Mouse (Mus musculus) E14TG2a.4 (cell line): ENCODE measurements around the gene Rrnad1.
A peak's percentile ranks its signal among the peaks of the same experiment; 100 is the strongest.

ENCODE experiments used
- H3K27me3 ChIP-seq: 2 replicates; pipeline ENCODE4 v1.6.1; 2014; ENCODE audit warnings: low read length, control low read depth; ENCODE audit not compliant: insufficient read depth
- H3K36me3 ChIP-seq: 2 replicates; pipeline ENCODE4 v1.6.1; 2014; ENCODE audit warnings: low read length, control low read depth; ENCODE audit not compliant: insufficient read depth
- H3K4me1 ChIP-seq: replicated peaks from 2 replicates; pipeline ENCODE4 v1.6.1; 2014; ENCODE audit warnings: low read depth, low read length, control low read depth
- H3K4me3 ChIP-seq: replicated peaks from 2 replicates; pipeline ENCODE4 v1.5.1; 2014; ENCODE audit warnings: mild to moderate bottlenecking, low read length
- H3K9me3 ChIP-seq: 2 replicates; pipeline ENCODE4 v1.6.1; 2014; ENCODE audit warnings: low read length, control low read depth
- CTCF ChIP-seq: conservative IDR thresholded peaks from 2 replicates; pipeline ENCODE4 v1.5.1; 2014; ENCODE audit warnings: low read length
- NANOG ChIP-seq: IDR thresholded peaks from 2 replicates; pipeline ENCODE4 v1.6.1; 2014; ENCODE audit warnings: borderline replicate concordance, low read length, mixed read lengths
- POU5F1 ChIP-seq: IDR thresholded peaks from 2 replicates; pipeline ENCODE4 v1.6.1; 2014; ENCODE audit warnings: low read length, borderline replicate concordance

The Rrnad1 gene

DNA sequence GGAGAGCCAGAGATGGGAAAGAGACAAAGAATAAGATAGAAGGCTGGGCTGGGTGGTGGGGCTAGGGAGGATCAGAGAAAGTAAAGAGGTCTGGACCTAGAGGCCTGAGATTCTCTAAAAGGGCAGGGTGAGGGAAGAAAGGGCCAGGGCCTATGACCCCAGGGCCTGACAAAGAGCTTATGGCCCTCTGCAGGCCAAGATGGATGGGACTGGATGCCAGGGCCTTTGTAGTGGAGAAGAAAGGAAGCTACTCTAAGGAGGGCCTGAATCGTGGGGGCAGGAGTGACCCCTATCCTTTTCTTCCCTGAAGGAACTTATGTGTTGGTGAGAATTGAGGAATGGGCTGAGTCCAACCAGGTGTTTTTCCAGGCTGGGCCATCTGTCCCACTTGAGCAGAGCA, 27.5 kb upstream of the Rrnad1 start:
- TF ChIP-seq NANOG, result no peak
- TF ChIP-seq CTCF, result no peak
- no peak for TF ChIP-seq POU5F1
- Histone ChIP-seq H3K27me3 (peaks cover 89% of the 10 kb centered on the region), H3K36me3 (peaks cover 4% of the 10 kb centered on the region; the same call in 1 of the 2 replicates), H3K4me3 (no peak overlapping the region), H3K9me3 (no peaks in the 10 kb centered on the region), H3K4me1 (peaks cover 27% of the 10 kb centered on the region)

DNA sequence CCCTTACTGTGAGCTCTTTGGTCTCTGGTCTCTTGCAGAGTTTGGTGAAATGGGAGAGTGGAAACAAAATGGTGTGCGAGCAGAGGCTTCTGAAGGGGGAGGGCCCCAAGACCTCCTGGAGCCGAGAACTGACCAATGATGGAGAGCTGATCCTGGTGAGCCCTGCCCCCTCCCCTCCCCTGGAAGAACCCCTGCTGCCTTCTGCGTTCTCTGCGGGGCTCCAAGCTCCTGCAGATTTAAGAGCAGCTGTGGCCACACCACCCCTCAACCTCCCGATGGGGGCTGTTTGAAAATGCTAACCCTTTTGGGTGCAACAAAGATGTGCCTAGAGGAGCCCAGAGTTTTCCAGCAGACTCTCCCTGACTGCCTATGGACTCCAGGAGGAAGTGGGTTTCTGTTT, 21.9 kb upstream of the Rrnad1 start:
- H3K9me3 ChIP-seq, result no peaks in the 10 kb centered on the region
- H3K4me3 ChIP-seq, result peak overlapping the region; percentile 53
- H3K4me1 ChIP-seq, result peaks cover 59% of the 10 kb centered on the region
- H3K27me3 ChIP-seq, result peaks cover 95% of the 10 kb centered on the region
- TF ChIP-seq POU5F1 (no peak), NANOG (no peak), CTCF (no peak)
- H3K36me3 ChIP-seq, result peaks cover 4% of the 10 kb centered on the region; the same call in 1 of the 2 replicates

DNA sequence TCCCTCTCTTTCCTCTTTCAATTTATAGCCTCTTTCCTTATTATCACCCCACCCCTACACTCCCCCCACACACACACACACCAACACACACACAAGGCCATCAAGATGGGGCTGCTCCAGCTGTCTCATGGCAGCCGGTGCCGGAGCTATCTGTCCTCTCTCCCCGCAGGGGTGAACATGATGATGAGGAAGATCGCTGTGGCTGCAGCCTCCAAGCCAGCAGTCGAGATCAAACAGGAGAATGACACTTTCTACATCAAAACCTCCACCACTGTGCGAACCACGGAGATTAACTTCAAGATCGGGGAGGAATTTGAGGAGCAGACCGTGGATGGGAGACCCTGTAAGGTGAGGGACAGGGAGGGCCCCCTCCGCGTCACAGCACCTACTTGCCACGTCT, 21.4 kb upstream of the Rrnad1 start:
- TF ChIP-seq CTCF, result no peak
- TF ChIP-seq POU5F1, result no peak
- no peak for TF ChIP-seq NANOG
- H3K4me1 ChIP-seq, result peaks cover 64% of the 10 kb centered on the region

DNA sequence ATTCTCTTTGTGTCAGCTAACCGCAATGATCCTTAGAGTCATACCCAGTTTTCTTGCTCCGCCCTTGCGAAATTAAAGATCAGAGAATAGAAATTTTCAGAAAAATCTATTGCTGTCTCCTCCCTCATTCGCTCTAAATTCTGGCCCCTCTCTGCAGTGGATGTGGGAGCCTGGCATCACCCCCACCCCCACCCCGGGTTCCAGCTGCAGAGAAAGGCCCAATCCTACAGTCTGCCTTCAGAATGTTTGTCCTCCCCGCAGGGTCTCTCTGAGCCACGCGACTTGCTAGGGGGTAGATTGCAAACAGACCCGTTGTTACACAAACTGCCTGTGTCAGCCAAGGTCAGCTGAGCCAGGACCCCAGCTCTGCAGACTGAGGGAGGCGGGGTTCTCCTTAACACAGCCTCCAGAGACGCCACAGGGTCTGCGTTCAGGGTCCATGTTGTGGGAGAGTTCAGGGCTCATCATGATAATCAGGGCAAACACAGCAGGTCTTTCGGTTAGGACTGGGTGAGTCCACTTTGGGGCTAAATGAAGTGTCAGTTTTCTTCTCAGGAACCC, 19.5 kb upstream of the Rrnad1 start:
- Histone ChIP-seq H3K36me3 (peaks cover 12% of the 10 kb centered on the region), H3K27me3 (peaks cover 96% of the 10 kb centered on the region), H3K4me1 (peaks cover 83% of the 10 kb centered on the region), H3K9me3 (no peaks in the 10 kb centered on the region), H3K4me3 (peak overlapping the region; percentile 56)
- TF ChIP-seq POU5F1, result no peak
- no peak for TF ChIP-seq CTCF
- TF ChIP-seq NANOG, result no peak

More for the DNA sequence above, 21.4 kb upstream of the Rrnad1 start:
- Histone ChIP-seq H3K4me3 (peak overlapping the region; percentile 53), H3K27me3 (peaks cover 97% of the 10 kb centered on the region), H3K9me3 (no peaks in the 10 kb centered on the region), H3K36me3 (peaks cover 4% of the 10 kb centered on the region; the same call in 1 of the 2 replicates)

DNA sequence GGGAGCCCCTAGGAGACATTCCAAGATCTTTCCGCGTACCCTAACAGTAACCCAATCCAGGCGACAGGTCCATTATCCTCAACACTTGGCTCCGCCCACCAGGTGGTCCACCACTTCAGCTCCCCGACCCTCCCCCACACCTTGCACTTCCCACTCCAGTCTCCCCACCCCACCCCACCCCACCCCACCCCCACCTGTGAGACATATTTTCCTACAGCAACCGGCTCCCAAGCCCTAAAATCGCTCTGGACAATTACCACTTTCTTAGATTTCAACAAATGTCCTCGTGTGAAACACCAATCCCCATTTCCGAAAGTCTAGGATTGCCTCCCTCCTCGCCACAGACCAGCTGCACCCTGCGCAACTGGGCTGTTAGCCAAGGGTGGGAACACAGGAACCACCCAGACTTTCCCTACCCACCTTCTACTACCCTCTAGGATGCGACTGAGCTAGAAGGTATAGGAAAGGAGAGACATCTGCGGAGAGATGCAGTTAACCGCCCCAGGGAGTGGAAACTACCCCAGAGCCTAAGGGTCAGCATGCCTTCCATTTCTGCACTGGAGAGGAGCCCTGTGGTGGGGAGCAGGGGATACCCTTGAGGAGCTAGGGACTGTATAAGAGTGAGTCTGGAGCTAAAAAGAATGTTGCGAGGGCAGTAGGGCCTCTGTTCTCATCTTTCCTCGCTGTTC, 18.9 kb upstream of the Rrnad1 start:
- H3K4me3 ChIP-seq, result peak overlapping the region; percentile 60
- H3K9me3 ChIP-seq, result no peaks in the 10 kb centered on the region
- peaks cover 18% of the 10 kb centered on the region for H3K36me3 ChIP-seq
- H3K4me1 ChIP-seq, result peaks cover 90% of the 10 kb centered on the region
- peaks cover 90% of the 10 kb centered on the region for H3K27me3 ChIP-seq
- no peak for TF ChIP-seq CTCF
- TF ChIP-seq NANOG, result no peak
- TF ChIP-seq POU5F1, result no peak

DNA sequence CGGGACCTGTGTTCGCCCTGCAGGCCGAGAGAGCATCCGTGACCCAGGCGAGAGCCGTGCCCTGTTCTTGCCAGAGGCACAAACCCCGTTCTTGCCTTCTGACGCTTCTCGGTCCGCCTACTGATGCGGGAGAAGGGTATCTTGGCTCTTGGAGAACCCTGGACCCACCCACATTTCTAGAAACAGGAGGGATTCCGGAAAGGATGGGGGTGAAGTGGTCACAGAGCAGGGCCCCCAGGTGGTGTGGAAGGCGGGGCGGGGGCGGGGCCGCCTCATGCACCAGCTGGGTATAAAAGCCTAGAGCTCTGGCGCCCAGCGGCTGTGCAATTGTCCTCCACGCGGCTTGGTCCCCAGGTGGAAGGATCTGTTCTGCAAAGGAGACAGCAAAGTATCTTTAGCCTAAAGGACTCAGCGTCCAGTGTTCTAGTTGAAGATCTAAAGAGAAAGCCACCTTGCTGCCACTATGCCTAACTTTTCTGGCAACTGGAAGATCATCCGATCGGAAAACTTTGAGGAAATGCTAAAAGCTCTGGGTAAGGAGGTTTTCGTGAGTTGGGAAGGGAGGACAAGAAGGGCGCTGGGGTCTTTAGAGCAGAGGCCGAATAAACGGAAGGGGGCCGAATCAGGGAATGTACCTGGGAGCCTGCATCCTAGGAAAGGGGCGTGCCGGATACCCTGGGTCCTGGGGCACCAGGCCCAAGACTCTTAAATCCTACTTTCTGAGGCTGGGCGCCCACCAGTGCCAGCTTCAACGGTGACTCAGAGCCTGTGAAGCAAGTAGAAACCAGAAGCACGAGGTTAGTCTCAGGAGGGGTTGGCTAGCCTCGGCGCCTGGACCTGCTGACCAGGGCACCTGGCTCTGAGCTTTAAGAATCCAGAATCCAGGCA, 18.1 kb upstream of the Rrnad1 start, which contains the start of gene Crabp2:
TSS of gene Crabp2 (plus strand) at position 289 of the 888 bp plus-strand sequence.
- TF ChIP-seq POU5F1 (no peak), NANOG (no peak)
- Histone ChIP-seq H3K4me3 (peak within 1 kb of the TSS; percentile 60), H3K9me3 (no peaks in the 10 kb centered on the region), H3K36me3 (peaks cover 26% of the 10 kb centered on the region), H3K4me1 (peaks cover 97% of the 10 kb centered on the region), H3K27me3 (peaks cover 82% of the 10 kb centered on the region)

DNA sequence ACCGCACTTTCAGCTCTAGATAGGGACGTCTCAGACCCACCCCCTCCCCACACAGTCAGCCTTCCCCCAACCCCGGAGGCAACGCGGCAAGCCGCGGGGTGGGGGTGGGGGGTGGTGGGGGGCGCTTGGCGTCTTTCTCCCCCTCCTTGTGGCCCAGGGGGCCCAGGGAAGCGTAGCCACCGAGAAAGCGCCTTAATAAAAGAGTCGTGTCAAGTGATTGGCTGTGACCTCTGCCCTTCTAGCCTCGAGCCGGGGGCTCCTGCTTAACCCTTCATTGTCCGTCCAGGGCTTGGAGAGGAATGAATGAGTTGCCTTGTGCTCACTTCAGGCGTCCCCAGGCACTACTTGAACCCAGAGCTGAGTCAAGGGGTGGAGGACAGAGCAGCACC, 17.3 kb upstream of the Rrnad1 start:
- Histone ChIP-seq H3K36me3 (peaks cover 30% of the 10 kb centered on the region), H3K4me3 (peak overlapping the region; percentile 60), H3K27me3 (peaks cover 74% of the 10 kb centered on the region), H3K9me3 (no peaks in the 10 kb centered on the region), H3K4me1 (peaks cover 91% of the 10 kb centered on the region)
- TF ChIP-seq NANOG (no peak), POU5F1 (no peak), CTCF (no peak)

DNA sequence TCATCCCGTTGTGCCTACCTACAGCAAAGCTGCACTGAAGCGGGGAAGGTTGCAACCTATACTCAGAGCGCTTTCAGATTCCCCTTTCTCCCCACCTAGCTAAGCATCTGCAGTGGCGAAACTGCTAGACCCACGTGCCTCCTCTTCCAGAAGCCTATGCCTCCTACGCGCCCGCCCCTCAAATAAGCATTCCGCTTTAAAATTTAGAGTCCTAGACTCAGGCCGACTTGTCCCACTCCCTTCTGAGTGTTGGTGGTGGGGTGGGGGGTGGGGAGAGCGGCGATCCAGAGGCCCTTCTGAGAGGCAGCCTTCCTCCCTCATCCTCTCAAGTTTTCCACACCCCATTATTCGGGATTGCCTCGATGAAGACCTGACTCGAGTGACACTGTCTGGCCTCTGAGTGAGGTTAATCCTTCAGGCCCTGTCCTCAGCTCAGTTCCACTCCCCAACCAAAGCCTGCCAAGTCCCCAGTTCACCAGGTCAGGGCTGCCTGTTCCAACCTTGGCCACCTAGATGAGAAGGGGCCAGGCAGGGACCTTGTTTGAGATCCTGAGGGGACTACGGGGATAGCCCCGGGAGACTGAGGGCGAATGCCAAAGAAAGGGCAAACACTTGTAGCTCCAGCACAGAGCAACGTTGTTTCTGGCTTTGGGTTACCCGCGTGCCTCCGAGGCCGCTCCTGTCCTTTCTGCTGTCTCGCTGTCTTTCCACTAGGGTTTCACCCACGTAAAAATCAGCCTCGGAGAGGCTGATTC, 16.7 kb upstream of the Rrnad1 start:
- peaks cover 85% of the 10 kb centered on the region for H3K4me1 ChIP-seq

More for the DNA sequence above, 16.7 kb upstream of the Rrnad1 start:
- H3K27me3 ChIP-seq, result peaks cover 68% of the 10 kb centered on the region
- TF ChIP-seq CTCF (no peak), NANOG (no peak), POU5F1 (no peak)
- no peaks in the 10 kb centered on the region for H3K9me3 ChIP-seq
- peaks cover 36% of the 10 kb centered on the region for H3K36me3 ChIP-seq
- peak overlapping the region; percentile 48 for H3K4me3 ChIP-seq
